Mouse (Mus musculus) forebrain, embryonic 13.5 days (tissue): ENCODE measurements around the gene Eftud2. TPM values are rescaled to one million over a fixed set of nuclear protein-coding genes. Genes with fewer than 3 reads are reported as not detected.

ENCODE experiments used
- ATAC-seq: fragments of 200-750 bp; cut with Nextera tagmentation; 2 replicates; pipeline ENCODE4 v1.8.0; 2017
- H3K27ac ChIP-seq: fragments of 300-500 bp; sonication (generic); 2 replicates; pipeline ENCODE4 v1.5.1; 2015; ENCODE audit warnings: inconsistent platforms, mild to moderate bottlenecking, moderate library complexity
- H3K27me3 ChIP-seq: fragments of 300-500 bp; sonication (generic); 2 replicates; pipeline ENCODE4 v1.6.1; 2015; ENCODE audit warnings: mild to moderate bottlenecking, inconsistent platforms
- H3K36me3 ChIP-seq: fragments of 300-500 bp; sonication (generic); 2 replicates; pipeline ENCODE4 v1.6.1; 2015; ENCODE audit warnings: mild to moderate bottlenecking, inconsistent platforms; ENCODE audit not compliant: poor library complexity, severe bottlenecking
- H3K4me1 ChIP-seq: fragments of 300-500 bp; sonication (generic); 2 replicates; pipeline ENCODE4 v1.6.1; 2015; ENCODE audit warnings: inconsistent platforms
- H3K4me2 ChIP-seq: fragments of 300-500 bp; sonication (generic); 2 replicates; pipeline ENCODE4 v1.6.1; 2015; ENCODE audit warnings: inconsistent platforms, mild to moderate bottlenecking, moderate library complexity
- H3K4me3 ChIP-seq: fragments of 300-500 bp; sonication (generic); 2 replicates; pipeline ENCODE4 v1.5.1; 2015; ENCODE audit warnings: mild to moderate bottlenecking, inconsistent platforms
- H3K9ac ChIP-seq: fragments of 300-500 bp; sonication (generic); 2 replicates; pipeline ENCODE4 v1.6.1; 2015; ENCODE audit warnings: mild to moderate bottlenecking, inconsistent platforms
- H3K9me3 ChIP-seq: fragments of 300-500 bp; sonication (generic); replicated peaks from 2 replicates; pipeline ENCODE4 v1.6.1; 2016; ENCODE audit warnings: inconsistent platforms
- WGBS: fragments of 180-500 bp; shearing (Covaris S2); methylation state at CpG from one replicate; pipeline ENCODE4 v1.1.7; 2015; 5-methylcytosine and 5-hydroxymethylcytosine counted together
- polyA plus RNA-seq: library from polyadenylated mRNA; unstranded; fragments of >200 nt; fragmentation: Nextera tagmentation; extraction: Ambion mirVana; gene quantifications from 2 replicates; pipeline ENCODE4 v1.2.1, GENCODE M21; 2015

Gene Eftud2
- polyA plus RNA-seq, 1 experiment from 2014 or later, result 199 TPM

GRCm38 (mm10) chr11:102832700-102833297 is 48.0 kb downstream of the Eftud2 start:
- no peaks in the 10 kb centered on the region for H3K9me3 ChIP-seq
- no peak overlapping the region for H3K9ac ChIP-seq
- H3K27me3 ChIP-seq, result no peaks in the 10 kb centered on the region
- no peak overlapping the region for H3K4me3 ChIP-seq
- H3K4me2 ChIP-seq, result no peak overlapping the region
- peaks cover 18% of the 10 kb centered on the region for H3K36me3 ChIP-seq
- no peak for ATAC-seq
- no peaks in the 10 kb centered on the region for H3K4me1 ChIP-seq
- H3K27ac ChIP-seq, result no peak overlapping the region
- WGBS, result 69% methylated on average over 18 of the region's 18 CpGs

GRCm38 (mm10) chr11:102830276-102830675 is 50.5 kb downstream of the Eftud2 start:
- 84% methylated on average over 4 of the region's 4 CpGs for WGBS
- Histone ChIP-seq H3K36me3 (no peaks in the 10 kb centered on the region), H3K27ac (no peak overlapping the region), H3K9ac (no peak overlapping the region), H3K27me3 (no peaks in the 10 kb centered on the region), H3K4me1 (no peaks in the 10 kb centered on the region), H3K4me2 (no peak overlapping the region), H3K9me3 (no peaks in the 10 kb centered on the region), H3K4me3 (no peak overlapping the region)
- no peak for ATAC-seq

GRCm38 (mm10) chr11:102827097-102827496 is 53.7 kb downstream of the Eftud2 start:
- no peak overlapping the region for H3K4me2 ChIP-seq
- no peak overlapping the region for H3K27ac ChIP-seq
- 70% methylated on average over 4 of the region's 4 CpGs for WGBS
- ATAC-seq, result no peak
- H3K9me3 ChIP-seq, result no peaks in the 10 kb centered on the region
- no peak overlapping the region for H3K9ac ChIP-seq
- 0 out of 2 replicates have a peak, but pooled peaks cover 2% of the 10 kb centered on the region for H3K27me3 ChIP-seq
- H3K4me1 ChIP-seq, result no peaks in the 10 kb centered on the region
- H3K36me3 ChIP-seq, result no peaks in the 10 kb centered on the region
- no peak overlapping the region for H3K4me3 ChIP-seq

- Histone ChIP-seq H3K27ac (no peak overlapping the region), H3K4me1 (no peaks in the 10 kb centered on the region), H3K36me3 (no peaks in the 10 kb centered on the region), H3K27me3 (0 out of 2 replicates have a peak, but pooled peaks cover 4% of the 10 kb centered on the region), H3K9ac (no peak overlapping the region), H3K9me3 (no peaks in the 10 kb centered on the region), H3K4me3 (no peak overlapping the region), H3K4me2 (no peak overlapping the region)
- WGBS, result 73% methylated on average over 2 of the region's 2 CpGs
- ATAC-seq, result no peak
Measured at GRCm38 (mm10) chr11:102826476-102826875, 54.3 kb downstream of the Eftud2 start.

GRCm38 (mm10) chr11:102821231-102821630 is 59.6 kb downstream of the Eftud2 start:
- no peak for ATAC-seq
- WGBS, result 59% methylated on average over 6 of the region's 6 CpGs
- Histone ChIP-seq H3K9me3 (no peaks in the 10 kb centered on the region), H3K4me2 (no peak overlapping the region), H3K27ac (no peak overlapping the region), H3K4me3 (no peak overlapping the region), H3K36me3 (no peaks in the 10 kb centered on the region), H3K9ac (no peak overlapping the region), H3K27me3 (peaks cover 9% of the 10 kb centered on the region; the same call in 1 of the 2 replicates), H3K4me1 (peaks cover 24% of the 10 kb centered on the region)

- Histone ChIP-seq H3K27me3 (peaks cover 9% of the 10 kb centered on the region; the same call in 1 of the 2 replicates), H3K4me3 (no peak overlapping the region), H3K4me2 (no peak overlapping the region), H3K9ac (no peak overlapping the region), H3K27ac (no peak overlapping the region), H3K4me1 (peaks cover 30% of the 10 kb centered on the region), H3K9me3 (no peaks in the 10 kb centered on the region), H3K36me3 (no peaks in the 10 kb centered on the region)
- WGBS, result 9% methylated on average over 3 of the region's 3 CpGs
- no peak for ATAC-seq
Measured at GRCm38 (mm10) chr11:102820432-102820831, 60.4 kb downstream of the Eftud2 start.

GRCm38 (mm10) chr11:102819783-102820385 is 60.9 kb downstream of the Eftud2 start:
- WGBS, result 5% methylated on average over 14 of the region's 14 CpGs
- Histone ChIP-seq H3K27me3 (peaks cover 9% of the 10 kb centered on the region; the same call in 1 of the 2 replicates), H3K9ac (peak overlapping the region; percentile 95), H3K9me3 (no peaks in the 10 kb centered on the region), H3K4me3 (peak overlapping the region; percentile 84), H3K36me3 (no peaks in the 10 kb centered on the region), H3K4me2 (peak overlapping the region; percentile 88), H3K27ac (peak overlapping the region; percentile 92), H3K4me1 (peaks cover 30% of the 10 kb centered on the region)
- ATAC-seq, result peak; percentile 39; the same call in 1 of the 2 replicates

GRCm38 (mm10) chr11:102819021-102819782 is 61.6 kb downstream of the Eftud2 start, which contains the start of gene Gjc1:
Gjc1 (minus strand) TSS chr11:102819700.
- WGBS, result 0% methylated on average over 61 of the region's 97 CpGs
- peak within 1 kb of the TSS; percentile 88 for H3K4me2 ChIP-seq
- peak within 1 kb of the TSS; percentile 84 for H3K4me3 ChIP-seq
- H3K9me3 ChIP-seq, result no peaks in the 10 kb centered on the region
- peak within 1 kb of the TSS; percentile 92 for H3K27ac ChIP-seq
- ATAC-seq, result peak; percentile 89
- H3K36me3 ChIP-seq, result no peaks in the 10 kb centered on the region
- H3K27me3 ChIP-seq, result peaks cover 9% of the 10 kb centered on the region; the same call in 1 of the 2 replicates
- H3K9ac ChIP-seq, result peak within 1 kb of the TSS; percentile 95
- H3K4me1 ChIP-seq, result peaks cover 32% of the 10 kb centered on the region

- WGBS, result under 1% methylated on average over 67 of the region's 92 CpGs
- peak overlapping the region; percentile 84 for H3K4me3 ChIP-seq
- peak; percentile 65 for ATAC-seq
Measured at GRCm38 (mm10) chr11:102818121-102819020, 62.4 kb downstream of the Eftud2 start.

GRCm38 (mm10) chr11:102814881-102815280 is 65.9 kb downstream of the Eftud2 start:
- Histone ChIP-seq H3K27me3 (no peaks in the 10 kb centered on the region), H3K9ac (no peak overlapping the region), H3K4me1 (peaks cover 46% of the 10 kb centered on the region), H3K9me3 (no peaks in the 10 kb centered on the region), H3K4me3 (no peak overlapping the region), H3K27ac (no peak overlapping the region), H3K36me3 (peaks cover 5% of the 10 kb centered on the region; the same call in 1 of the 2 replicates), H3K4me2 (no peak overlapping the region; the same call in 1 of the 2 replicates)
- ATAC-seq, result no peak

More at GRCm38 (mm10) chr11:102818121-102819020, 62.4 kb downstream of the Eftud2 start:
- H3K9me3 ChIP-seq, result no peaks in the 10 kb centered on the region
- H3K27ac ChIP-seq, result peak overlapping the region; percentile 92
- peak overlapping the region; percentile 95 for H3K9ac ChIP-seq
- peaks cover 32% of the 10 kb centered on the region for H3K4me1 ChIP-seq
- no peaks in the 10 kb centered on the region for H3K36me3 ChIP-seq
- peak overlapping the region; percentile 88 for H3K4me2 ChIP-seq
- peaks cover 9% of the 10 kb centered on the region; the same call in 1 of the 2 replicates for H3K27me3 ChIP-seq

GRCm38 (mm10) chr11:102810721-102811485 is 69.9 kb downstream of the Eftud2 start:
- H3K9me3 ChIP-seq, result no peaks in the 10 kb centered on the region
- no peak overlapping the region for H3K4me2 ChIP-seq
- peaks cover 5% of the 10 kb centered on the region; the same call in 1 of the 2 replicates for H3K36me3 ChIP-seq
- H3K27me3 ChIP-seq, result no peaks in the 10 kb centered on the region
- no peak overlapping the region for H3K27ac ChIP-seq
- H3K4me3 ChIP-seq, result no peak overlapping the region
- ATAC-seq, result no peak
- H3K4me1 ChIP-seq, result peaks cover 26% of the 10 kb centered on the region
- WGBS, result 28% methylated on average over 4 of the region's 4 CpGs
- H3K9ac ChIP-seq, result no peak overlapping the region
